Mouse (Mus musculus) forelimb bud, embryonic 11.5 days (tissue): ENCODE data around the gene Fgf4.
A peak's percentile ranks its signal among the peaks of the same experiment; 100 is the strongest.

Experiments
- DNase-seq: peaks from one replicate; pipeline ENCODE4 v3.0.0-alpha.2; 2012; ENCODE audit warnings: low read depth, low spot score

Gene Fgf4

GRCm38 (mm10) chr7:144908705-144909104, 61.5 kb downstream of the Fgf4 start:
- no peak for DNase-seq

GRCm38 (mm10) chr7:144911121-144911520, 64.0 kb downstream of the Fgf4 start:
- DNase-seq = no peak

GRCm38 (mm10) chr7:144912897-144913296, 65.7 kb downstream of the Fgf4 start:
- DNase-seq = no peak

- peak; percentile 61 for DNase-seq
Observed at GRCm38 (mm10) chr7:144914296-144914947, 67.3 kb downstream of the Fgf4 start.
